Mouse (Mus musculus) thymus, adult 2 months (tissue): Measurements from ENCODE around the gene Brms1. TPM values are rescaled to one million over a fixed set of nuclear protein-coding genes. Genes with fewer than 3 reads are reported as not detected.

ENCODE experiments used
- DNase-seq: peaks from one replicate; pipeline ENCODE4 v3.0.0; 2021
- H3K27ac ChIP-seq: fragments of 200-500 bp; 2 replicates; pipeline ENCODE4 v1.5.1; 2012; ENCODE audit warnings: low read length, control low read depth; ENCODE audit not compliant: control insufficient read depth, insufficient read depth
- H3K27me3 ChIP-seq: fragments of 200-500 bp; 2 replicates; pipeline ENCODE4 v1.6.1; 2012; ENCODE audit warnings: mild to moderate bottlenecking, low read length, moderate library complexity, mixed read lengths; ENCODE audit not compliant: control insufficient read depth, insufficient read depth
- H3K36me3 ChIP-seq: fragments of 200-500 bp; 2 replicates; pipeline ENCODE4 v1.6.1; 2012; ENCODE audit warnings: mild to moderate bottlenecking, low read length, moderate library complexity; ENCODE audit not compliant: control insufficient read depth, insufficient read depth
- H3K4me1 ChIP-seq: fragments of 200-500 bp; replicated peaks from 2 replicates; pipeline ENCODE4 v1.6.1; 2012; ENCODE audit warnings: low read length; ENCODE audit not compliant: control insufficient read depth, insufficient read depth
- H3K4me3 ChIP-seq: fragments of 200-500 bp; 2 replicates; pipeline ENCODE4 v1.5.1; 2012; ENCODE audit warnings: mild to moderate bottlenecking, low read length, control low read depth, moderate library complexity; ENCODE audit not compliant: control insufficient read depth, insufficient read depth
- CTCF ChIP-seq: fragments of 200-500 bp; IDR thresholded peaks from 2 replicates; pipeline ENCODE4 v1.5.1; 2012; ENCODE audit warnings: mild to moderate bottlenecking, control low read depth, low read length, moderate library complexity, borderline replicate concordance; ENCODE audit not compliant: control insufficient read depth, poor library complexity, insufficient read depth; ENCODE audit errors: extremely low read depth
- POLR2A ChIP-seq: fragments of 200-500 bp; IDR thresholded peaks from 2 replicates; pipeline ENCODE4 v1.6.1; 2012; ENCODE audit warnings: mild to moderate bottlenecking, low read length, control low read depth, moderate library complexity; ENCODE audit not compliant: control insufficient read depth, poor library complexity, insufficient read depth; ENCODE audit errors: extremely low read depth
- WGBS: fragments of 180-500 bp; shearing (Covaris S2); methylation state at CpG from one replicate; pipeline ENCODE4 v1.1.7; 2018; 5-methylcytosine and 5-hydroxymethylcytosine counted together
- polyA plus RNA-seq: library from polyadenylated mRNA; depleted of rRNA; stranded (reverse); fragments of >200 nt; gene quantifications from 2 replicates; pipeline ENCODE4 v1.2.3, GENCODE M21; 2012

The Brms1 gene
- polyA plus RNA-seq, 1 experiment = 61.4 TPM

- Histone ChIP-seq H3K27me3 (no peaks in the 10 kb centered on the region; the same call in 1 of the 2 replicates), H3K27ac (no peak overlapping the region), H3K36me3 (no peaks in the 10 kb centered on the region), H3K4me3 (no peak overlapping the region), H3K4me1 (peaks cover 13% of the 10 kb centered on the region)
- TF ChIP-seq CTCF (peak; percentile 68; the same call in 1 of the 2 replicates), POLR2A (no peak)
- DNase-seq = peak; percentile 41
- 24% methylated on average over 6 of the region's 6 CpGs for WGBS
Measured at GRCm38 (mm10) chr19:5056251-5056650, 15.1 kb downstream of the Brms1 start.

- H3K4me1 ChIP-seq = peaks cover 13% of the 10 kb centered on the region
Measured at GRCm38 (mm10) chr19:5057876-5058775, 17.0 kb downstream of the Brms1 start.

GRCm38 (mm10) chr19:5058801-5059771, 17.9 kb downstream of the Brms1 start:
- Histone ChIP-seq H3K4me1 (peaks cover 13% of the 10 kb centered on the region), H3K36me3 (no peaks in the 10 kb centered on the region), H3K4me3 (no peak overlapping the region), H3K27me3 (no peaks in the 10 kb centered on the region), H3K27ac (no peak overlapping the region)
- DNase-seq = no peak
- TF ChIP-seq CTCF (no peak), POLR2A (no peak)
- WGBS = 62% methylated on average over 10 of the region's 10 CpGs

More at GRCm38 (mm10) chr19:5057876-5058775, 17.0 kb downstream of the Brms1 start:
- Histone ChIP-seq H3K27ac (no peak overlapping the region), H3K36me3 (no peaks in the 10 kb centered on the region), H3K27me3 (no peaks in the 10 kb centered on the region), H3K4me3 (no peak overlapping the region)
- TF ChIP-seq CTCF = no peak
- 81% methylated on average over 16 of the region's 16 CpGs for WGBS
- no peak for DNase-seq

- Histone ChIP-seq H3K4me1 (peaks cover 13% of the 10 kb centered on the region), H3K36me3 (no peaks in the 10 kb centered on the region), H3K27ac (no peak overlapping the region), H3K27me3 (no peaks in the 10 kb centered on the region), H3K4me3 (no peak overlapping the region)
- DNase-seq = no peak
- 74% methylated on average over 5 of the region's 5 CpGs for WGBS
- TF ChIP-seq POLR2A = no peak
- no peak for TF ChIP-seq CTCF
Measured at GRCm38 (mm10) chr19:5060365-5061330, 19.5 kb downstream of the Brms1 start.

- no peaks in the 10 kb centered on the region for H3K36me3 ChIP-seq
- TF ChIP-seq POLR2A = no peak
- TF ChIP-seq CTCF = no peak
- no peaks in the 10 kb centered on the region; the same call in 1 of the 2 replicates for H3K27me3 ChIP-seq
- no peak for DNase-seq
- H3K4me3 ChIP-seq = no peak overlapping the region
- 87% methylated on average over 5 of the region's 5 CpGs for WGBS
- peaks cover 13% of the 10 kb centered on the region for H3K4me1 ChIP-seq
- no peak overlapping the region for H3K27ac ChIP-seq
Measured at GRCm38 (mm10) chr19:5062041-5062440, 20.9 kb downstream of the Brms1 start.

- Histone ChIP-seq H3K27me3 (no peaks in the 10 kb centered on the region; the same call in 1 of the 2 replicates), H3K27ac (no peak overlapping the region), H3K4me3 (no peak overlapping the region), H3K4me1 (peaks cover 13% of the 10 kb centered on the region), H3K36me3 (no peaks in the 10 kb centered on the region)
- TF ChIP-seq CTCF (no peak), POLR2A (no peak)
- no peak for DNase-seq
- WGBS = 95% methylated on average over 6 of the region's 6 CpGs
Measured at GRCm38 (mm10) chr19:5062446-5062845, 21.3 kb downstream of the Brms1 start.
